Mouse (Mus musculus): Measurements from ENCODE around the gene Setd3. TPM values are rescaled to one million over a fixed set of nuclear protein-coding genes. Genes with fewer than 3 reads are reported as not detected.

Gene Setd3
- total RNA-seq (2023), result 10 to 100 TPM; 56.9 to 60.9 TPM

GRCm38 (mm10) chr12:108179246-108179320 lies at the start of gene Setd3:
Setd3 (minus strand) TSS chr12:108179314.

GRCm38 (mm10) chr12:108179321-108180266 lies 480 bp upstream of the Setd3 start, which contains the start of gene Ccnk:
Ccnk (plus strand) TSS chr12:108179579.

Other genes starting within 250 kb of the Setd3 start
- gene Bcl11b, start 175.7 kb downstream of the Setd3 start, total RNA-seq (2023), result 1 to 10 TPM in 1 of 2 experiments, under 1 TPM in 1; 0.12 to 1.1 TPM
- 10 to 100 TPM; 85.3 to 96.2 TPM for gene Ccnk, start 265 bp upstream of the Setd3 start, total RNA-seq (2023)
- under 1 TPM; 0.71 to 0.81 TPM for gene Ccdc85c, start 96.1 kb upstream of the Setd3 start, total RNA-seq (2023)
- gene Hhipl1, start 127.0 kb upstream of the Setd3 start, total RNA-seq (2023), result not detected
- gene Cyp46a1, start 155.1 kb upstream of the Setd3 start, total RNA-seq (2023), result not detected
- not detected for gene Eml1, start 191.6 kb upstream of the Setd3 start, total RNA-seq (2023)

Data from B cell, adult 67 days (primary cell).